Mouse (Mus musculus) bone marrow macrophage, adult 2 months (primary cell): ENCODE data around the gene Mrc1. TPM values are rescaled to one million over a fixed set of nuclear protein-coding genes. Genes with fewer than 3 reads are reported as not detected.

Experiments used
- H3K27ac ChIP-seq: 2 replicates; pipeline ENCODE4 v1.5.1; 2012; ENCODE audit warnings: low read depth, low read length; ENCODE audit not compliant: insufficient read depth
- H3K4me1 ChIP-seq: 2 replicates; pipeline ENCODE4 v1.6.1; 2012; ENCODE audit warnings: low read length; ENCODE audit not compliant: control insufficient read depth, insufficient read depth
- H3K4me3 ChIP-seq: 2 replicates; pipeline ENCODE4 v1.5.1; 2012; ENCODE audit warnings: mild to moderate bottlenecking, low read length, moderate library complexity; ENCODE audit not compliant: insufficient read depth
- CTCF ChIP-seq: IDR thresholded peaks from 2 replicates; pipeline ENCODE4 v1.5.1; 2012; ENCODE audit warnings: low read depth, mild to moderate bottlenecking, low read length, moderate library complexity
- POLR2A ChIP-seq: IDR thresholded peaks from 2 replicates; pipeline ENCODE4 v1.6.1; 2012; ENCODE audit warnings: mild to moderate bottlenecking, low read depth, low read length, borderline replicate concordance
- polyA plus RNA-seq: library from polyadenylated mRNA; stranded (reverse); fragments of >200 nt; gene quantifications from 2 replicates; pipeline ENCODE4 v1.2.4, GENCODE M21; 2012; ENCODE audit not compliant: missing spikeins, insufficient read depth, insufficient read length

The Mrc1 gene
- polyA plus RNA-seq, 1 experiment, result 498 TPM

- H3K4me1 ChIP-seq, result peaks cover 18% of the 10 kb centered on the region
- H3K4me3 ChIP-seq, result no peak overlapping the region
- TF ChIP-seq POLR2A (no peak), CTCF (no peak)
- H3K27ac ChIP-seq, result no peak overlapping the region
Observed at GRCm38 (mm10) chr2:14211606-14212005, 17.6 kb upstream of the Mrc1 start.

DNA sequence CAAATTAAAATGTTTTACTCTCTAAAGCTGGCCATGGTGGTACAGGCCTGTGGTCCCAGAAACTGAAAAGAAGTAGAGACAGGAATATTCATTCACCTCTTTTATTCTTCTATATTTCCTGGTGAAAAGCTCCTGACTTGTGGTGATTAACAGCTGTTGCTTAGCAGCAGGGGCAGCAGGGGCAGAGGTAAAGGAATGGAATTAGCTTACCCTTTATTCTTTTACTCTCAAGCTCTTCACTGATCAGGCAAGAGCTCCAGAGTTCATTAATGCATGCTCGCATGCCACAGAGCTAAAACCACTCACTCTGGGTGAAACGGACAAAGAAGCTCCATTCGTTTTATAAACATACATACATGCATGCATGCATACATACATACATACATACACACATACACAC, 14.4 kb upstream of the Mrc1 start:
- peaks cover 4% of the 10 kb centered on the region for H3K4me1 ChIP-seq
- no peak overlapping the region for H3K4me3 ChIP-seq
- H3K27ac ChIP-seq, result no peak overlapping the region
- no peak for TF ChIP-seq CTCF
- no peak for TF ChIP-seq POLR2A

- no peak overlapping the region for H3K4me3 ChIP-seq
Observed at GRCm38 (mm10) chr2:14216653-14217052, 12.5 kb upstream of the Mrc1 start.

DNA sequence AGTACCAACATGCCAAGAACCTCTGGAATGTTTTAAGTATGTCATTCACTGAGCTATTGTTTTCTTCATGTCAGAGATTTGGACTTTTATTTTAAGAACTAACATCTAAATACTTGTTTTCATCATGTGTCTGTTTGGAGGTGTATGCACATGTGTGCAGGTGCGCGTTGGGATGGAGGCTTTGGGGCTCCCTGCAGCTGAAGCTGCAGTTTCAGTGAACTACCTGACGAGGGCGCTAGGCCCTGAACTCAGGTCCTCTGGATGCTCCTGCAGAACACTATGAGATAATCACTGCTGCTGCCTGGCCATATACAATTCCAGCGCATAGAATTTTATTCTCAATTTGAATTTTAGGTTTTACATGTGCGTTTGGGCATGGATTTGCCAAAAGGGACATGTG, 11.1 kb upstream of the Mrc1 start:
- Histone ChIP-seq H3K4me3 (no peak overlapping the region), H3K4me1 (peaks cover 9% of the 10 kb centered on the region), H3K27ac (no peak overlapping the region)
- no peak for TF ChIP-seq POLR2A
- no peak for TF ChIP-seq CTCF

More at GRCm38 (mm10) chr2:14216653-14217052, 12.5 kb upstream of the Mrc1 start:
- no peak overlapping the region for H3K27ac ChIP-seq
- no peak for TF ChIP-seq CTCF
- no peak for TF ChIP-seq POLR2A
- no peaks in the 10 kb centered on the region for H3K4me1 ChIP-seq

GRCm38 (mm10) chr2:14224387-14224786, 4.8 kb upstream of the Mrc1 start:
- peaks cover 23% of the 10 kb centered on the region for H3K4me1 ChIP-seq
- no peak overlapping the region for H3K27ac ChIP-seq
- TF ChIP-seq POLR2A, result no peak
- no peak for TF ChIP-seq CTCF
- H3K4me3 ChIP-seq, result no peak overlapping the region

DNA sequence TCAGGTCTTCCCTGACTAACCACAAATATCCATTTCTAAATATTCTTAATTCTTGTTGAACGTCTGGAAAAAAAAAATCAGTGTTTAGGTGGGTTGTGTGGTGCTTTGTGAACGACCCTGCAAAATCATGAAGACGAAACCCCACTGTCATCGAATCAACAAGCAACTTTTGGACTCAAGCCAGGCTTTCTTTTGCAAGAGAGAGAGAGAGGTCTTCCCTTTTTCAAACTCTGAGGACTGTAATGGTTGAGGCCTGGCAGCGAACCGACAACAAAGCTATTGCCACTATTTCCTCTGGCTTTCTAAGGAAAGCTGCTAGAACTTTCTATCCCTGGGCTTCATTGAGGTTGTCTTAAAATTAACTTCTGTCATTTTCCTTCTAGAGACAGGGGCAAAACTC, 697 bp upstream of the Mrc1 start:
- peaks cover 25% of the 10 kb centered on the region for H3K4me1 ChIP-seq
- H3K4me3 ChIP-seq, result peak overlapping the region; percentile 83
- TF ChIP-seq CTCF (no peak), POLR2A (no peak)
- H3K27ac ChIP-seq, result peak overlapping the region; percentile 93

- Histone ChIP-seq H3K4me1 (peaks cover 28% of the 10 kb centered on the region), H3K4me3 (peak overlapping the region; percentile 83), H3K27ac (peak overlapping the region; percentile 93)
- TF ChIP-seq POLR2A (no peak), CTCF (no peak)
Observed at GRCm38 (mm10) chr2:14229979-14230378, 787 bp downstream of the Mrc1 start.

- peak overlapping the region; percentile 42 for H3K4me3 ChIP-seq
- TF ChIP-seq CTCF (no peak), POLR2A (no peak)
- peaks cover 52% of the 10 kb centered on the region for H3K4me1 ChIP-seq
- H3K27ac ChIP-seq, result peak overlapping the region; percentile 54
Observed at GRCm38 (mm10) chr2:14232897-14233296, 3.7 kb downstream of the Mrc1 start.

DNA sequence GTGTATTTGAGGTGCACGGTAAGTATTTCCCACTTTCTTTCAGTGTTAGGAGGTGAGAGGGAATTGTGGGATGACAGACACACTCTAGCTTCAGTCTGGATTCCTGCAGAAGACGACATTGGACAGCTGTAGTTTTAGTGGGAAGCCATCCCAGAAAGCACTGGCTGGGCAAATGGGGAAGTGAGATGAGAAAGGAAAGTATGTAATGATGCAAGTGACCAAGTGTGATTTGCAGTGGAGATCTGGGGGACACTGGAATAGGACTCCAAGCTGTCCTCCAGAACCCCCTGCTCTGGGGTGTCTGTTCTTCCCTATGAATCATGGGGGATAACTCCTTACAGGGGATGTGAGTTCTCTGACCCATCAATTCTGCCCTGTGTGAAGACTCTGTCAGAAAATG, 4.8 kb downstream of the Mrc1 start:
- Histone ChIP-seq H3K27ac (peak overlapping the region; percentile 54), H3K4me1 (peaks cover 48% of the 10 kb centered on the region), H3K4me3 (no peak overlapping the region)
- TF ChIP-seq CTCF, result no peak

GRCm38 (mm10) chr2:14235319-14235718, 6.1 kb downstream of the Mrc1 start:
- TF ChIP-seq CTCF (no peak), POLR2A (no peak)
- H3K27ac ChIP-seq, result no peak overlapping the region
- peaks cover 56% of the 10 kb centered on the region for H3K4me1 ChIP-seq
- no peak overlapping the region for H3K4me3 ChIP-seq

- TF ChIP-seq CTCF (no peak), POLR2A (no peak)
- Histone ChIP-seq H3K4me1 (peaks cover 60% of the 10 kb centered on the region), H3K27ac (no peak overlapping the region), H3K4me3 (no peak overlapping the region)
Observed at GRCm38 (mm10) chr2:14236920-14237319, 7.7 kb downstream of the Mrc1 start.

GRCm38 (mm10) chr2:14237723-14238122, 8.5 kb downstream of the Mrc1 start:
- Histone ChIP-seq H3K27ac (no peak overlapping the region), H3K4me3 (no peak overlapping the region), H3K4me1 (peaks cover 62% of the 10 kb centered on the region)
- TF ChIP-seq CTCF (no peak), POLR2A (no peak)
